Mouse (Mus musculus): ENCODE results near the gene Khk. TPM values are rescaled to one million over a fixed set of nuclear protein-coding genes. Genes with fewer than 3 reads are reported as not detected.

Khk gene
- polyA plus RNA-seq, 2 experiments, result 29.5 to 29.7 TPM

DNA sequence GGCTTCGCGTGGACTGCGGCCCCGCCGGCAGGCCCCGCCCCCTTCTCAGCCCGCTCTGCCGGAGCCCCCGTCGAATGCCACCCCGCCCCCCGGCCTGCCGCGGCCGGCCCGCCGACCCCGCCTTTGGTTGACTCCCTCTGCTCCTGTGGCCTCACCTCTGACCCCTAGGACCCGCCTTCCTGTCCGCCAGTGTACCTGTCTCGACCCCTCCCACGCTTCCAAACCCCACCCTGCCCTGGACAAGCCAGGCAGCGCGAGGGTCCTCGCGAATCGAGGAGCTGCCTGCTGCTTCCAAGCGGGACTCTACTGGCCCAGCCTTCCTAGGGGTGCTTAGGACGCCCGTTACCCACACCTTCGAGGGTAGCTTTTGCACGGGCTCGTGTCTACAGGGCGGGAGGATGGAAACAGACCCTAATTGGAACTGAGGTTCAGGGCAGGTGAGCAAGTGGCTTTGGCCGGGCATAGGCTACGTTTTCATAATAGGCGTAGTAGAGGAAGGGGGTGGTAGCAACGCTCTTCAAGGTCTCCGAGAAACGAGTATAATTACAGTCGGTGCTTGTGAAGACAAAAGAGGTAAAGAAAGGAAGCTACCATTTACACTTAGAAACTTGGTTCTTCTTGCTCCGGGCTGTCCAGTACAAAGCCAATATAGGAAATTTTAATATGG, 32.0 kb upstream of the Khk start:
- peak; percentile 55 for DNase-seq (ENCODE audit: low spot score)
- H3K9ac ChIP-seq (ENCODE audit: low read depth, low read length, severe bottlenecking), result peak overlapping the region; percentile 79
- no peaks in the 10 kb centered on the region for H3K27me3 ChIP-seq (ENCODE audit: control insufficient read depth, insufficient read depth, low read length)
- peaks cover 39% of the 10 kb centered on the region for H3K36me3 ChIP-seq (ENCODE audit: control insufficient read depth, insufficient read depth, low read length)
- H3K9me3 ChIP-seq (ENCODE audit: control insufficient read depth, low read length), result no peaks in the 10 kb centered on the region
- TF ChIP-seq POLR2A (IDR thresholded peaks at IDR 0.05; ENCODE audit: borderline replicate concordance, extremely low read depth, insufficient read depth, insufficient read length), result peak; percentile 60; the same call in 1 of the 2 replicates
- H3K4me1 ChIP-seq (ENCODE audit: control insufficient read depth, insufficient read depth, low read length), result peaks cover 10% of the 10 kb centered on the region
- peak overlapping the region; percentile 80 for H3K4me3 ChIP-seq (replicated peaks; ENCODE audit: low read length)
- peak; percentile 16 for ATAC-seq (ENCODE audit: low FRiP score, low read depth)
- H3K27ac ChIP-seq (replicated peaks; ENCODE audit: low read depth, low read length), result peak overlapping the region; percentile 98
- under 1% methylated on average over 23 of the region's 42 CpGs for WGBS
- peak overlapping the region; percentile 77 for H3K4me2 ChIP-seq (replicated peaks; ENCODE audit: low read depth, low read length, severe bottlenecking)

DNA sequence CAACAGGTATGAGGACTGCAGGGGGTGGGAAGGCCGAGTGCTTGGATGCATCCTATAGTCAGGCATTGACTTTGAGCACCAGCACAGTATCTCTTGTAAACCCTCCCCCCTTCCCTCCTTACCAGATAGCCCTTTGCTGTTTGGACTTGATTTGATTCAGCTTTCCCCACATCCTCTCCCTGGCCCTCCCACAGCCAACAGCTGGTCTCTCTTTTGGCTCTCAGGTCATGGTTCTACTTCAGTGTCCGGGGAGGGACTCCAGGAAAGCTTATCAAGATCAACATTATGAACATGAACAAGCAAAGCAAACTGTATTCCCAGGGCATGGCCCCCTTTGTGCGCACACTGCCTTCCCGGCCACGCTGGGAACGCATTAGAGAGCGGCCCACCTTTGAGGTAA, 30.9 kb upstream of the Khk start:
- peak overlapping the region; percentile 79 for H3K9ac ChIP-seq (ENCODE audit: low read depth, low read length, severe bottlenecking)
- no peak for TF ChIP-seq POLR2A (IDR thresholded peaks at IDR 0.05; ENCODE audit: borderline replicate concordance, extremely low read depth, insufficient read depth, insufficient read length)
- 81% methylated on average over 7 of the region's 7 CpGs for WGBS
- no peaks in the 10 kb centered on the region for H3K27me3 ChIP-seq (ENCODE audit: control insufficient read depth, insufficient read depth, low read length)
- peak overlapping the region; percentile 80 for H3K4me3 ChIP-seq (replicated peaks; ENCODE audit: low read length)
- 0 out of 2 replicates have a peak overlapping the region, but pooled peaks have one; percentile 98 for H3K27ac ChIP-seq (replicated peaks; ENCODE audit: low read depth, low read length)
- no peak for ATAC-seq (ENCODE audit: low FRiP score, low read depth)
- no peaks in the 10 kb centered on the region for H3K9me3 ChIP-seq (ENCODE audit: control insufficient read depth, low read length)
- peaks cover 50% of the 10 kb centered on the region for H3K36me3 ChIP-seq (ENCODE audit: control insufficient read depth, insufficient read depth, low read length)
- H3K4me2 ChIP-seq (replicated peaks; ENCODE audit: low read depth, low read length, severe bottlenecking), result peak overlapping the region; percentile 77
- DNase-seq (ENCODE audit: low spot score), result no peak
- peaks cover 10% of the 10 kb centered on the region for H3K4me1 ChIP-seq (ENCODE audit: control insufficient read depth, insufficient read depth, low read length)

DNA sequence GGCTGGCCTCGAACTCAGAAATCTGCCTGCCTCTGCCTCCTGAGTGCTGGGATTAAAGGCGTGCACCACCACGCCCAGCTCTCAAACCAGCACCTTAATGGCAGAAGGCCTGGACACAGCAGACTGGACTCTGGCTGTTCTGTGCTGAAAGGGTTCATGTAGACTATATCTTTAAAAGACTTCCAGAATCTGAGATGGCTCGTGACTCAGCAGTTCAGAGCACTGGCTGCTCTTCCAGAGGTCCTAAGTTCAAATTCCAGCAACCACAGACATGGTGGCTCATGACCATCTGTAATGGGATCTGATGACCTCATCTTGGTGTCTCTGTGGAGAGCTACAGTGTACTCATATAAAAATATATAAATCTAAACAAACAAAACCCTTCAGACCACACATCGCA, 19.4 kb upstream of the Khk start:
- Histone ChIP-seq H3K36me3 (ENCODE audit: control insufficient read depth, insufficient read depth, low read length) (peaks cover 86% of the 10 kb centered on the region), H3K9ac (ENCODE audit: low read depth, low read length, severe bottlenecking) (no peak overlapping the region), H3K9me3 (ENCODE audit: control insufficient read depth, low read length) (no peaks in the 10 kb centered on the region), H3K27me3 (ENCODE audit: control insufficient read depth, insufficient read depth, low read length) (no peaks in the 10 kb centered on the region), H3K4me3 (replicated peaks; ENCODE audit: low read length) (no peak overlapping the region), H3K4me1 (ENCODE audit: control insufficient read depth, insufficient read depth, low read length) (peaks cover 10% of the 10 kb centered on the region), H3K4me2 (replicated peaks; ENCODE audit: low read depth, low read length, severe bottlenecking) (no peak overlapping the region), H3K27ac (replicated peaks; ENCODE audit: low read depth, low read length) (no peak overlapping the region)
- ATAC-seq (ENCODE audit: low FRiP score, low read depth) (no peak), DNase-seq (ENCODE audit: low spot score) (no peak)
- WGBS, result 91% methylated on average over 5 of the region's 5 CpGs
- no peak for TF ChIP-seq POLR2A (IDR thresholded peaks at IDR 0.05; ENCODE audit: borderline replicate concordance, extremely low read depth, insufficient read depth, insufficient read length)

DNA sequence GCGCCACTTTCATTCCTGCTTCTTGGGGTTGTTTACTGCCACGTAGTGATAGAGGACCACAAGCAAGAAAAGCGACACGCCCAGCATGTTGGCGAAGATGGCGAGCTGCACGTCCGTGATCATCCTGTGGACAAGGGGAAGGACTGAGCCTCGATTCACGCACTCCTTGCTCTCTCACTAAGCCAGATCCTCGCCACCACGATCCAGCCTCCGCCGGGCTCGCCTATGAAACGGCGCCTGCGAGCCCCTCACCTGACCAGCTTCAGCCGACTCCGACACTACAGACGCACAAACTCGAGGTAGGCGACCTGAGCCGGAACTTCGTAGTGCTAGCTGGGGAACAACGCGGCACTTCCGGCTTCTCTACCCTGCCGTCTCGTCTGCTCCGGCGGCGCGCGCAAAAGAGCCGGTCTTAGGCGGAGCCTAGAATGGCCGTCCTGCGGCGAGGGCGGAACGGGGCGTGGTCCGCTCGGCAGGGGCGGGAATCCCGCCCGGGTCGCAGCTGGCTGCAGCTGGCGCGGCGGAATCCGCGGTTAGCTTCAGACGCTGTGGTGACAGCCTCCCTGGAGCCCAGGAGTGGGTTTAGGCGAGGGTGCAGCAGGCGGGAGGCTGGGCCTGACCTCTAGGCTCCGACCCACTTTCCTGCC, 13.7 kb upstream of the Khk start, which contains the start of gene Ost4:
Gene Ost4, minus strand, starts transcription at position 376 of the 647 bp plus-strand sequence.
- Histone ChIP-seq H3K27ac (replicated peaks; ENCODE audit: low read depth, low read length) (peak within 1 kb of the TSS; percentile 91), H3K4me1 (ENCODE audit: control insufficient read depth, insufficient read depth, low read length) (peaks cover 56% of the 10 kb centered on the region), H3K4me2 (replicated peaks; ENCODE audit: low read depth, low read length, severe bottlenecking) (peak within 1 kb of the TSS; percentile 74), H3K36me3 (ENCODE audit: control insufficient read depth, insufficient read depth, low read length) (peaks cover 39% of the 10 kb centered on the region), H3K9ac (ENCODE audit: low read depth, low read length, severe bottlenecking) (peak within 1 kb of the TSS; percentile 75), H3K4me3 (replicated peaks; ENCODE audit: low read length) (peak within 1 kb of the TSS; percentile 72), H3K27me3 (ENCODE audit: control insufficient read depth, insufficient read depth, low read length) (no peaks in the 10 kb centered on the region), H3K9me3 (ENCODE audit: control insufficient read depth, low read length) (no peaks in the 10 kb centered on the region)
- DNase-seq (ENCODE audit: low spot score) (peak; percentile 97), ATAC-seq (ENCODE audit: low FRiP score, low read depth) (peak; percentile 94)
- WGBS, result under 1% methylated on average over 55 of the region's 58 CpGs
- TF ChIP-seq POLR2A (IDR thresholded peaks at IDR 0.05; ENCODE audit: borderline replicate concordance, extremely low read depth, insufficient read depth, insufficient read length), result peak; percentile 80; the same call in 1 of the 2 replicates

DNA sequence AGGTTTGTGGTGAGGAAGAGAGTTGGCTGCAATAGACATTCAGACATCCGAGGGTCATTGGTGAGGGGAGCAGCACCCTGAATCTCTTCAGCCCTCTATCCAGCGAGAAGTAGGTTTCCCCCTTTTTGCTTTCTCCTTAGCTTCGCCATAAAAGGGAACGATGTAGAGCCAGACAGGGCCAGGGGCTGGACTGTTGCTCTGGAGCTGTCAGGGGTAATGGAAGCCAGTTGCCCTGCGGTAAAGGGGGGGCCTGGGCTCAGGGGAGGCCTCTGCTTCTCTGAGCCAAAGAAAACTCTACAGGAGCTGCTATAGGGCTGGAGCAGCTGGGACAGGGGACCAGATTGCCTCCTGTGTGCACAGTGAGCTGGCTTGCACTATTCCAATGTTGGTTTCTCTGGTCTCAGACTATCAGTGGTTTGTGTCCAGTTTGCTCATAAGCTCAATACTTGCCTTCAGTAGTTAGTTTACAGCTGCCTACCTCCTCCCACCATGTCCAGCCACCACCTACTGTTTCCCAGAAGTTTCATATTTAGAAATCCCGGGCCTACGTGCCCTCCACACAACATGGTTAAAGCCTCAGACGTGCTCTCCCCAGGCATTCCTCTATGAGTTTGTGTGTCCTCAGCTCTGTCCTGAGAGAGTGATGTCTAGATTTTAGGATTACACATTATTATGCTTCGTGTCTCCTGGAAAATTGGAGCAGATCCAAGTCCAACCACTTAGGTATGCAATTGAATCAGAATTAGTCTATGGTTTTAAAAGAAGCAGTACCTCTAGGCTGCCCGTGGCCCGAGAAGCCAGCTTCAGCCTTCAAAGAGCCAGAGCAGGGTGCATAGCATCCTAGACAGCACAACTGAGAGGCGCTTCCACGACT, 12.6 kb upstream of the Khk start:
- peak; percentile 70 for DNase-seq (ENCODE audit: low spot score)

More for the DNA sequence above, 12.6 kb upstream of the Khk start:
- Histone ChIP-seq H3K9me3 (ENCODE audit: control insufficient read depth, low read length) (no peaks in the 10 kb centered on the region), H3K27me3 (ENCODE audit: control insufficient read depth, insufficient read depth, low read length) (no peaks in the 10 kb centered on the region), H3K36me3 (ENCODE audit: control insufficient read depth, insufficient read depth, low read length) (peaks cover 28% of the 10 kb centered on the region), H3K4me3 (replicated peaks; ENCODE audit: low read length) (peak overlapping the region; percentile 72), H3K4me2 (replicated peaks; ENCODE audit: low read depth, low read length, severe bottlenecking) (peak overlapping the region; percentile 74), H3K27ac (replicated peaks; ENCODE audit: low read depth, low read length) (peak overlapping the region; percentile 91), H3K9ac (ENCODE audit: low read depth, low read length, severe bottlenecking) (peak overlapping the region; percentile 75), H3K4me1 (ENCODE audit: control insufficient read depth, insufficient read depth, low read length) (peaks cover 61% of the 10 kb centered on the region)
- 11% methylated on average over 13 of the region's 13 CpGs for WGBS
- ATAC-seq (ENCODE audit: low FRiP score, low read depth), result 0 out of 2 replicates have a peak, but pooled peaks have one; percentile 4
- no peak for TF ChIP-seq POLR2A (IDR thresholded peaks at IDR 0.05; ENCODE audit: borderline replicate concordance, extremely low read depth, insufficient read depth, insufficient read length)
